Mouse (Mus musculus) left cerebral cortex, postnatal 36 days (tissue): Measurements from ENCODE around the gene Gm6525. TPM values are rescaled to one million over a fixed set of nuclear protein-coding genes. Genes with fewer than 3 reads are reported as not detected.

Experiments used
- DNase-seq, 2 experiments: peaks; one replicate each; pipeline ENCODE4 v3.0.0; 2021 to 2022; ENCODE audit warnings: low spot score in 2 of 2, mixed read lengths in 1 of 2
- intact Hi-C: fragments of 180-260 bp; cut with DNase I; formaldehyde crosslinking; loops from one replicate; pipeline ENCODE4 v1.15.1; 2025
- total RNA-seq, 2 experiments: library from RNA; stranded (reverse); gene quantifications; 2 replicates each; pipeline ENCODE4 v1.2.3; 2021

The Gm6525 gene
- total RNA-seq, 2 experiments from 2014 or later = not detected

- no peak for DNase-seq
- intact Hi-C loops = no loop called here
Observed at GRCm38 (mm10) chr3:84207366-84207765, 33.5 kb downstream of the Gm6525 start.

DNA sequence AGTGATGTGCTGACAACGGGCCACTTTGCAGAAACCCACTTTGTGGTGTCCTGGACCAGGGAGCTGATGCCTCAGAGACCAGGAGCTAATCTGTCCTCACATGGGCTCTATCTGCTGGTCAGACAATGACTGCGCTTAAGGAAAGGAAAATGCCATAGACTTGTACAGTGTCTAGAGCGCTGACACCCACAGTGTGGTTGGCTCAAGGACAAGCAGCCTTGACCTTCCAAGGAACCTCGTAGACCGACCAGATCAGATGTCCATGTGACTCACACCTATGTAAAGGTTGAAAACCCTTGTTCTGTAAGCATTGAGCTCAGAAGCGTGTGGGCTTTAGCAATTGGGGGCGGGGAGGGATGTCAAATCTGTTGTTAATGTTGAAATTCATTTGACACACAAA lies 34.6 kb downstream of the Gm6525 start:
- DNase-seq = no peak

DNA sequence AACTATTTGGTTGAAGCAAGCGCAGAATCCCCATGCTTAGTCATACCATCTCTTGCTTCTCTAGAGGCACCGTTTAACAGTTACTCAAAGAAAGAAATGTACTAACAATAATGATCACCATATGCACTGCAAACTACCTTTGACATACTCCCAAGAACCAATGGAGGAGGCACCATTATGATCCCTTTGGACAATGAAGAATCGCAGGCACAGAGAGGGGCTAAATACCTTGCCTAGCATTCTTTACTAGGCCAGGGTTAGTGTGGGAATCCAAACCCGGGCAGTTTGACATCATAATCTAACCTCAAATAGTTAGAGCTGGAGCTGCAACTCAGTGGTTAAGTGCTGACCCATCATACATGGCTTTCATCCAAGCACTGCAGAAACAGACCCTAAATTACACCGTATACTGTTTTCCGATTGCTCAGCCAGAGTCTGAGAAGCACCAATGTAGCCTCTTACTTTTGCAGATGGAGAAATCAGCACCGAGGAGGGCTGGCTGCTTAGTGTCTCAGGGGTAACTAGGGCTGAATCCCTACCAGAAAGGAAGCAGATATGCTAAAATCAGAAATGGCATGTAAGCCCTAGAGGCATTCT lies 35.1 kb downstream of the Gm6525 start:
- no peak for DNase-seq
- intact Hi-C loops = no loop called here

More for the DNA sequence above, 34.6 kb downstream of the Gm6525 start:
- intact Hi-C loops = no loop called here

DNA sequence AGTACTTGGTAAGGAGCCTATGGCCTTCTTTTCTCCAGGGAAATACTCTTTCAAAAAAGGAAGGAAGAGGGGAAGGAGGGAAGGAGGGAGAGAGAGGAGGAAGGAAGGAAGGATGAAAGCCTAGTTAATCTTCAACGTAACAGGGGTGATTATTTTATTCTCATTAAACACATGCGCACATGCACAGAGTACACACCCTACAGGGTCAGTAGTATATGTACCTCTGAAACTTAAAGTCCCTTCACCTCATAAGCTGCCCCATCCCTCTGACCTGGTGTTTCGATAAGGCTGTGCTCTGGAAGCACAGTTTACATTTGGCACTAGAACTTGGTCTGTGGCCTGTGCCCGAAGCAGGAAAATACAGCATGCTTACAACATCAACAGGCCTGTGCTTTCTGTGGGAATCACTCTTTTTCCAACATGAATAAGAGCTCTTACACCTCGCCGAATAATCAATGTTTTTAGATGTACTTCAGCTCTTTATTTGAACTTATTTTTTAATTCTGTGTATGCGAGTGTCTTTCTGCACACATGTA lies 37.5 kb downstream of the Gm6525 start:
- DNase-seq = no peak
- intact Hi-C loops = no loop called here

DNA sequence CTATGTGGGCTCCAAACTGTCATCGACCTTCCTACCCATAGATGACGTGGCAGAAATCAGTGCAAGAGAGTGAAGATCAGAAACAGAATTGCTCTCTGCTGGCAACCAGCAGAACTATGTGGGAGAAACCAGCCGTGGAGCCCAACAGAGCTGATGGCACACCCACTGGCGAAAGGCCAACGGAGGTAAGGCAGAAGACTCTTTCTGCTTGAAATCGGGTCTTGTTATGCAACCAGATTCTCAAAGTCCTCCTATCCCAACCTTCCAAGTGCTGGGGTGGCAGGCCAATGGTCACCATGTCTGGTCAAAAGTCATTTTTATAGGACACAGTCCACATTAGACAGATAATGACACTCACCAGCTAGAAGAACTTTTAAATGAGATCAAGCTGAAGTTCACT lies 40.6 kb downstream of the Gm6525 start:
- no peak for DNase-seq
- intact Hi-C loops = no loop called here

- no peak for DNase-seq
- intact Hi-C loops = no loop called here
Observed at GRCm38 (mm10) chr3:84215253-84215652, 41.3 kb downstream of the Gm6525 start.

GRCm38 (mm10) chr3:84215743-84216360 lies 41.9 kb downstream of the Gm6525 start:
- no peak for DNase-seq
- intact Hi-C loops = no loop called here

DNA sequence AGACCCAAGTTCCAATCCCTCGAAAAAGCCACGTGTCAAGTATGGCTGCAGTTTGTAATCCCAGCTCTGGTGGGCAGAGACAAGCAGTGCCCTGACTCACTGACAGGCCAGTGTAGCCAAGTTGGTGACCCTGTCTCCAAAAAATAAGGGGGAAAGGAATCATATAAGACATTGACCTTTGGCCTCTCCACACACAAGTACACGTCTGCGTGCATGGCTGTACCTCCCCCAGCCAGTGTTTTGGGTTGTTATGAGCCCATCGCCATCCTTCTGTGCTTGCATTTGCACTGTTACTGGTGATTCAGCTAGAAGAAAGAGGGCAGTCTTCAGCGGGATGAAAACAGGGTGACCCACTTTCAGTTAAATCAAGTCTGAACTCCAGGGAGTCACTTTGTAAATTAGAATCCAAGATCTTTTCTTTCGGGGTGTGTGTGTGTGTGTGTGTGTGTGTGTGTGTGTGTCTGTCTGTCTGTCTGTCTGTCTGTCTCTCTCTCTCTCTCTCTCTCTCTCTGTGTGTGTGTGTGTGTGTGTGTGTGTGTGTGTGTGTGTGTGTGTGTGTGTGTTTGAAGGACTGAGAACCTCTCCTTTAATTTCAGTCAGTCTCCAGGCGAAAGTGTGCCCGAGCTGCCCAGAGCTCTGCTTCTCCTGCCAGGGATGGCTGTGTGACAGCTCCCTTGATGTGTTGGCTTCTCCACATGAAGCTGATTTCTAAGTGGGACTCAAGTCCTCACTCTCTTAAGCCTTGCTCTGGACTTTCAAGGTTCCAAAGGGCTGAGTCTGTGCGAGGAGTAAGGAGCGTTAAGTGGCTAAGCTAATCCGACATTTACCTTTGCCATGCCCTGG lies 43.4 kb downstream of the Gm6525 start:
- DNase-seq = no peak
- intact Hi-C loops = no loop called here

DNA sequence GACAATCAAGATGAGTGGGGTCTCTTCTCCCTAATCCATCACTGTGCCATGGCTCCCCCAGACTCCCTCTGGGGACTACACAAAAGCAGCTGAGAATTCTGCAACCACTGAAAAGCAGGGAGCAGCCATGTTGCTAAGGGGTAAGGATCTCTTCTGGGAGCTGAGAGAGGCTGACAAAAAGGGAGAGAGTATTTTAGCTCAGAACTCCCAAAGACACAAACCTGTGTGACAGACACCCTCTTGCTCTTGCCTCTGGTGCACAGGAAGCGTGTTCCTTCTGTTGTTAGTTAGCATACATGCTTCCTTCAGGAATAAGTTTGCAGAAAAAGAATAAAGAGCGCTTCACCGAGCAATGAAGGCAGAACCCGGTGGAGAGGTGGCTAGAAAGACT lies 44.1 kb downstream of the Gm6525 start:
- intact Hi-C loops = no loop called here
- DNase-seq = no peak

GRCm38 (mm10) chr3:84218498-84218897 lies 44.6 kb downstream of the Gm6525 start:
- intact Hi-C loops = no loop called here
- no peak for DNase-seq

DNA sequence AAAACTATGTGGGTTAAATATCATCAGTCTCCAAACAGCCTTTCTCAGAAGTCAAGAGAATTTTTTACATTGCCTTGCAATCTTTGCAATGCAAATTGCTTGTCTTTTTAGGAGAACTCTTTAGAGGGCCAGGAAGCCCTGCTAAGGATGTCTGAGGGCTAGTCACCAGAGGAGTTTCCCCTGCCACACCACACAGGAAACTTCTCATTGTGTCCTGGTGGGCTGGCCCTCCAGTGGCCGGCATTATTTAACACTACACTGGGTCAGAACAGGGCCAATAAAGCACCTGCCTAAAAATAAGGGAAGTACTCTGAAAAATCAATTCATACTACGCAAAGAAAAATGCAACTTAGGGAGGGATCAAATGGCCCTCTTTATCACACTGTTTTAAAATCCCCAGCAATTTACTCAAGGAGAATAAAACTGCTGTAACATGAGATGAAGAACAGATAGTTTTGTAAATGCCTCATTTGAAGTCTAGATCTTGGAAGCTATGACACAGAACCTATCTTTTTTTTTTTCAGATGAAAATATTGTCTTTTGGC lies 45.3 kb downstream of the Gm6525 start:
- DNase-seq = no peak
- intact Hi-C loops = no loop called here

GRCm38 (mm10) chr3:84219720-84220273 lies 45.9 kb downstream of the Gm6525 start:
- no peak for DNase-seq
- intact Hi-C loops = loop anchor here (2.0 kb wide), 1 partner anchor 39 kb away; no protein-coding TSS in a partner anchor

GRCm38 (mm10) chr3:84220326-84220725 lies 46.4 kb downstream of the Gm6525 start:
- intact Hi-C loops = loop anchor here (2.0 kb wide), 1 partner anchor 38 kb away; no protein-coding TSS in a partner anchor
- DNase-seq = peak in 1 of 2 experiments; percentile 57

GRCm38 (mm10) chr3:84220748-84221147 lies 46.8 kb downstream of the Gm6525 start:
- intact Hi-C loops = loop anchor here (2.0 kb wide), 1 partner anchor 38 kb away; no protein-coding TSS in a partner anchor

More at GRCm38 (mm10) chr3:84220748-84221147, 46.8 kb downstream of the Gm6525 start:
- peak; percentile 84 to 85 for DNase-seq

Other genes with a start within 250 kb of the Gm6525 start
- 10 to 100 TPM; 17.7 to 28.0 TPM for gene Tmem131l, start 133.9 kb upstream of the Gm6525 start, total RNA-seq
- gene Mnd1, start 18.3 kb upstream of the Gm6525 start, total RNA-seq = 1 to 10 TPM; 1.6 to 2.1 TPM
- 100 to 1,000 TPM; 246 to 252 TPM for gene Trim2, start 132.8 kb downstream of the Gm6525 start, total RNA-seq